Comparison of ENCODE assay signal across 8 mouse cellular contexts in the genomic region with DNA sequence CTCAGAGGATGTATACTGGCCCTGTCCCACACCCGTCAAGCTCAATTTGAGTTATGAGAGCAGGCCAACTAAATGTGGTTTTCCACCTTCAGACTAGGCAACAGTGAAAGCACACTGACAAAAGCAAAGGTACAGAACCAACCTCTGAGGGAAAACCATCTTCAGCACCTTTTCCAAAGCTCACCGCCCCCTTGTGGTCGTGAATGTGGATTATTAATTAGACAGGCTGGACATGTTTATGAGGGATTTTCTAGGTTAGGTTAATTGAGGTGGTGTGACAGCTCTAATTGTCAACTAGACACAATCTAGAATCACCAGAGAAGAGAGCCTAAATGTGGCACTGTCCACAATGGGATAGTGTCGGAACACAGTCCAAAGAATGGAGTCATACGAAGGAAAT. TPM values are rescaled to one million over a fixed set of nuclear protein-coding genes. Genes with fewer than 3 reads are reported as not detected.
DNase-seq lines count a peak whose midpoint lies in the region; TF ChIP-seq lines count a peak whose summit lies in the region.
"Had no signal": no experiment of that assay in that cellular context is flagged by ENCODE, and none has a peak within 500 bp of the region (broad histone marks: within the 10 kb centered on the region; RNA-seq: fewer than 3 reads in every experiment).

No protein-coding gene starts in this region.

- peak; percentile 23 for DNase-seq in kidney, adult 2 months
- no peak for DNase-seq in kidney, postnatal 14 days
- DNase-seq in A20 (ENCODE audit: low read depth, low spot score) = peak; percentile 45
- DNase-seq in ES-CJ7 (ENCODE audit: low read depth, low spot score) = peak; percentile 32
- DNase-seq in kidney, postnatal 4 days = peak; percentile 21 to 28
- no peak for DNase-seq in adrenal gland, postnatal 4 days (ENCODE audit: low spot score in 2 of 2)
- no peak for DNase-seq in heart, postnatal 14 days

- H3K4me1 ChIP-seq in kidney, adult 2 months (ENCODE audit: control insufficient read depth, insufficient read depth, low read length) = peaks cover 25% of the 10 kb centered on the region

- H3K27me3 ChIP-seq in kidney, adult 2 months (replicated peaks; ENCODE audit: control insufficient read depth, insufficient read depth, low read length) = no peaks in the 10 kb centered on the region

- WGBS in kidney, adult 2 months = 62% methylated on average over 5 of the region's 5 CpGs

- H3K4me3 ChIP-seq in kidney, adult 2 months (ENCODE audit: insufficient read depth, low read depth, low read length) = no peak overlapping the region
- H3K4me3 ChIP-seq: heart, embryonic 10.5 days had no signal

- H3K27ac ChIP-seq in kidney, adult 2 months (ENCODE audit: insufficient read depth, low read depth, low read length) = no peak overlapping the region
- H3K27ac ChIP-seq: heart, embryonic 10.5 days had no signal

- no peak for TF ChIP-seq POLR2A in kidney, adult 2 months (IDR thresholded peaks at IDR 0.05; ENCODE audit: low read depth, low read length)

- H3K36me3 ChIP-seq in kidney, adult 2 months (ENCODE audit: control insufficient read depth, insufficient read depth, low read length) = peaks cover 3% of the 10 kb centered on the region; the same call in 1 of the 2 replicates

- intact Hi-C loops in heart, postnatal 14 days (cut with DNase I) = no loop called here

- TF ChIP-seq CTCF in kidney, adult 2 months (conservative IDR thresholded peaks at IDR 0.05; ENCODE audit: insufficient read depth, insufficient read length, low read depth, low read length) = peak; percentile 24; the same call in 1 of the 2 replicates

RNA-seq across cellular contexts. Expression of gene Ehmt1, which starts 30.5 kb away (rescaled TPM):
- polyA plus RNA-seq in kidney, adult 2 months (2012; rRNA removed) = 30.5 and 35.6 TPM in 2 replicates
- 10 to 100 TPM; 83.9 to 89.0 TPM for total RNA-seq in adrenal gland, postnatal 4 days (2021)
- total RNA-seq in heart, postnatal 14 days (2021) = 10 to 100 TPM; 47.5 to 48.5 TPM

RNA-seq across cellular contexts. Expression of gene Arrdc1, which starts 46.2 kb away (rescaled TPM):
- polyA plus RNA-seq in kidney, adult 2 months (2012; rRNA removed) = 85.7 and 107 TPM in 2 replicates
- 10 to 100 TPM; 30.3 to 38.3 TPM for total RNA-seq in adrenal gland, postnatal 4 days (2021)
- total RNA-seq in heart, postnatal 14 days (2021) = 10 to 100 TPM; 10.0 to 10.2 TPM

Comparison
In these comparisons a context has a peak if more than half of its experiments do, and no peak if none do; other contexts are left out.
1. DNase-seq: peak in kidney, adult 2 months (single experiment), A20 (single experiment), ES-CJ7 (single experiment) and kidney, postnatal 4 days (2 of 2); none in kidney, postnatal 14 days (single experiment), adrenal gland, postnatal 4 days (0 of 2) and heart, postnatal 14 days (0 of 2).